17 mouse cellular contexts compared by ENCODE assay signal in genomic region chr4:133381141-133381540, GRCm38 (mm10). TPM values are rescaled to one million over a fixed set of nuclear protein-coding genes. Genes with fewer than 3 reads are reported as not detected.
DNase-seq lines count a peak whose midpoint lies in the region; ATAC-seq and TF ChIP-seq lines count a peak whose summit lies in the region.
"Had no signal": no experiment of that assay in that cellular context is flagged by ENCODE, and none has a peak within 500 bp of the region (broad histone marks: within the 10 kb centered on the region; RNA-seq: fewer than 3 reads in every experiment).

No protein-coding gene starts in this region.

- no peak overlapping the region; the same call in 1 of the 2 replicates for H3K4me2 ChIP-seq in limb, embryonic 12.5 days
- H3K4me2 ChIP-seq in limb, embryonic 15.5 days: no peak overlapping the region
- no peak overlapping the region for H3K4me2 ChIP-seq in midbrain, postnatal 0 days (ENCODE audit: low read depth, low read length, poor library complexity, severe bottlenecking)
- H3K4me2 ChIP-seq: forebrain, embryonic 12.5 days; hindbrain, embryonic 13.5 days; midbrain, embryonic 15.5 days had no signal

- no peak for DNase-seq in limb, embryonic 10.5 days (ENCODE audit: low spot score)
- DNase-seq in ES-CJ7 (ENCODE audit: low read depth, low spot score): peak; percentile 84
- no peak for DNase-seq in lung, adult 2 months
- DNase-seq in midbrain, postnatal 0 days (ENCODE audit: low spot score): no peak
- DNase-seq: cerebellum, adult 18-20 months; kidney, adult 2 months; lung, adult 18-20 months; right cerebral cortex, postnatal 25 days had no signal

- TF ChIP-seq CTCF in lung, adult 2 months (IDR thresholded peaks at IDR 0.05; ENCODE audit: insufficient read depth, low read length): no peak
- no peak for TF ChIP-seq CTCF in midbrain, postnatal 0 days (IDR thresholded peaks at IDR 0.05)

- no peaks in the 10 kb centered on the region for H3K9me3 ChIP-seq in limb, embryonic 12.5 days
- H3K9me3 ChIP-seq in limb, embryonic 10.5 days (replicated peaks): no peaks in the 10 kb centered on the region
- no peaks in the 10 kb centered on the region for H3K9me3 ChIP-seq in limb, embryonic 15.5 days
- no peaks in the 10 kb centered on the region for H3K9me3 ChIP-seq in midbrain, postnatal 0 days (ENCODE audit: low read length)
- H3K9me3 ChIP-seq: forebrain, embryonic 12.5 days; hindbrain, embryonic 13.5 days; midbrain, embryonic 15.5 days had no signal

- no peak for ATAC-seq in limb, embryonic 12.5 days (ENCODE audit: insufficient number of reproducible peaks, insufficient read depth, low FRiP score, low TSS enrichment, low read depth)
- no peak for ATAC-seq in limb, embryonic 15.5 days (ENCODE audit: insufficient number of reproducible peaks, low FRiP score, low TSS enrichment, low read depth)
- ATAC-seq in midbrain, postnatal 0 days (ENCODE audit: low FRiP score): no peak
- ATAC-seq: midbrain, embryonic 15.5 days; Patski had no signal

- TF ChIP-seq POLR2A in lung, adult 2 months (IDR thresholded peaks at IDR 0.05; ENCODE audit: borderline replicate concordance, extremely low read depth, low read depth, low read length): no peak

- WGBS in limb, embryonic 12.5 days: 73% methylated on average over 8 of the region's 8 CpGs
- WGBS in limb, embryonic 10.5 days: 81% methylated on average over 8 of the region's 8 CpGs
- WGBS in limb, embryonic 15.5 days: 53% methylated on average over 8 of the region's 8 CpGs
- 64% methylated on average over 8 of the region's 8 CpGs for WGBS in lung, adult 2 months
- WGBS in midbrain, postnatal 0 days: 75% methylated on average over 8 of the region's 8 CpGs

- no peak overlapping the region for H3K4me3 ChIP-seq in limb, embryonic 12.5 days (replicated peaks)
- H3K4me3 ChIP-seq in limb, embryonic 10.5 days: no peak overlapping the region
- no peak overlapping the region for H3K4me3 ChIP-seq in brown adipose tissue, adult 24 weeks (ENCODE audit: insufficient read depth, low read depth, low read length)
- H3K4me3 ChIP-seq in limb, embryonic 15.5 days: no peak overlapping the region
- H3K4me3 ChIP-seq in lung, adult 2 months (replicated peaks; ENCODE audit: extremely low read depth, low read depth, low read length): no peak overlapping the region
- no peak overlapping the region for H3K4me3 ChIP-seq in midbrain, postnatal 0 days (ENCODE audit: low read depth, low read length)
- H3K4me3 ChIP-seq: forebrain, embryonic 12.5 days; heart, adult 2 months; hindbrain, embryonic 13.5 days; midbrain, embryonic 15.5 days had no signal

- peak overlapping the region; percentile 64 for H3K27ac ChIP-seq in limb, embryonic 12.5 days
- H3K27ac ChIP-seq in limb, embryonic 10.5 days: no peak overlapping the region
- H3K27ac ChIP-seq in brown adipose tissue, adult 24 weeks (replicated peaks; ENCODE audit: low read depth, low read length): 0 out of 2 replicates have a peak overlapping the region, but pooled peaks have one; percentile 11
- 0 out of 2 replicates have a peak overlapping the region, but pooled peaks have one; percentile 3 for H3K27ac ChIP-seq in limb, embryonic 15.5 days
- no peak overlapping the region for H3K27ac ChIP-seq in midbrain, postnatal 0 days (ENCODE audit: low read depth, low read length)
- H3K27ac ChIP-seq: forebrain, embryonic 12.5 days; heart, adult 2 months; hindbrain, embryonic 13.5 days; macrophage; midbrain, embryonic 15.5 days had no signal

- no peak overlapping the region for H3K9ac ChIP-seq in limb, embryonic 12.5 days (replicated peaks)
- H3K9ac ChIP-seq in limb, embryonic 15.5 days: no peak overlapping the region
- no peak overlapping the region for H3K9ac ChIP-seq in midbrain, postnatal 0 days (replicated peaks; ENCODE audit: low read length, poor library complexity, severe bottlenecking)
- H3K9ac ChIP-seq: forebrain, embryonic 12.5 days; hindbrain, embryonic 13.5 days; midbrain, embryonic 15.5 days had no signal

- H3K4me1 ChIP-seq in limb, embryonic 12.5 days (replicated peaks): peaks cover 44% of the 10 kb centered on the region
- H3K4me1 ChIP-seq in limb, embryonic 10.5 days: peaks cover 47% of the 10 kb centered on the region
- peaks cover 16% of the 10 kb centered on the region for H3K4me1 ChIP-seq in brown adipose tissue, adult 24 weeks (ENCODE audit: control insufficient read depth, insufficient read depth, insufficient read length, low read length)
- peaks cover 49% of the 10 kb centered on the region for H3K4me1 ChIP-seq in limb, embryonic 15.5 days
- peaks cover 11% of the 10 kb centered on the region for H3K4me1 ChIP-seq in lung, adult 2 months (ENCODE audit: control insufficient read depth, insufficient read depth, low read length)
- peaks cover 3% of the 10 kb centered on the region; the same call in 1 of the 2 replicates for H3K4me1 ChIP-seq in midbrain, postnatal 0 days (ENCODE audit: insufficient read depth, low read length)

- no peaks in the 10 kb centered on the region for H3K27me3 ChIP-seq in limb, embryonic 12.5 days
- H3K27me3 ChIP-seq in limb, embryonic 10.5 days (ENCODE audit: low read depth, poor library complexity, severe bottlenecking): no peaks in the 10 kb centered on the region
- H3K27me3 ChIP-seq in limb, embryonic 15.5 days: no peaks in the 10 kb centered on the region
- no peaks in the 10 kb centered on the region for H3K27me3 ChIP-seq in midbrain, postnatal 0 days (ENCODE audit: insufficient read depth, low read length)
- H3K27me3 ChIP-seq: forebrain, embryonic 12.5 days; hindbrain, embryonic 13.5 days; midbrain, embryonic 15.5 days; Patski had no signal

- H3K36me3 ChIP-seq in limb, embryonic 12.5 days: peaks cover 15% of the 10 kb centered on the region
- peaks cover 31% of the 10 kb centered on the region for H3K36me3 ChIP-seq in limb, embryonic 10.5 days
- H3K36me3 ChIP-seq in limb, embryonic 15.5 days: peaks cover 5% of the 10 kb centered on the region; the same call in 1 of the 2 replicates
- no peaks in the 10 kb centered on the region for H3K36me3 ChIP-seq in midbrain, postnatal 0 days (ENCODE audit: insufficient read depth, low read length)
- H3K36me3 ChIP-seq: forebrain, embryonic 12.5 days; midbrain, embryonic 15.5 days had no signal

RNA-seq across cellular contexts. Expression of gene Slc9a1, which starts 11.6 kb away (rescaled TPM):
- polyA plus RNA-seq in limb, embryonic 12.5 days (2016; fragmentation: Nextera tagmentation; extraction: Ambion mirVana): 7.3 and 7.8 TPM in 2 replicates
- polyA plus RNA-seq in limb, embryonic 10.5 days (2016; fragmentation: Nextera tagmentation; extraction: Ambion mirVana): 8.7 and 9.0 TPM in 2 replicates
- polyA plus RNA-seq in brown adipose tissue, adult 24 weeks (2012; ENCODE audit: insufficient read depth, insufficient read length, missing spikeins): 8.6 and 10.3 TPM in 2 replicates
- 10.1 and 10.9 TPM in 2 replicates for polyA plus RNA-seq in limb, embryonic 15.5 days (2015; fragmentation: Nextera tagmentation; extraction: Ambion mirVana)
- polyA plus RNA-seq in lung, adult 2 months (2012; rRNA removed): 39.9 and 40.4 TPM in 2 replicates
- 29.5 and 34.9 TPM in 2 replicates for total RNA-seq in midbrain, postnatal 0 days (2014; rRNA removed)
- polyA plus RNA-seq in midbrain, postnatal 0 days (2015; fragmentation: Nextera tagmentation; extraction: Ambion mirVana): 11.8 and 12.8 TPM in 2 replicates

RNA-seq across cellular contexts. Expression of gene Wdtc1, which starts 27.9 kb away (rescaled TPM):
- 12.2 and 17.6 TPM in 2 replicates for polyA plus RNA-seq in limb, embryonic 12.5 days (2016; fragmentation: Nextera tagmentation; extraction: Ambion mirVana)
- 14.3 and 15.5 TPM in 2 replicates for polyA plus RNA-seq in limb, embryonic 10.5 days (2016; fragmentation: Nextera tagmentation; extraction: Ambion mirVana)
- polyA plus RNA-seq in brown adipose tissue, adult 24 weeks (2012; ENCODE audit: insufficient read depth, insufficient read length, missing spikeins): 25.6 TPM in 2 replicates
- polyA plus RNA-seq in limb, embryonic 15.5 days (2015; fragmentation: Nextera tagmentation; extraction: Ambion mirVana): 13.9 TPM in 2 replicates
- 49.1 and 50.3 TPM in 2 replicates for polyA plus RNA-seq in lung, adult 2 months (2012; rRNA removed)
- total RNA-seq in midbrain, postnatal 0 days (2014; rRNA removed): 43.0 and 54.8 TPM in 2 replicates
- 14.4 and 15.6 TPM in 2 replicates for polyA plus RNA-seq in midbrain, postnatal 0 days (2015; fragmentation: Nextera tagmentation; extraction: Ambion mirVana)

Comparison
In these comparisons a context has a peak if more than half of its experiments do, and no peak if none do; other contexts are left out.
1. H3K27ac ChIP-seq: peak in limb, embryonic 12.5 days (single experiment), brown adipose tissue, adult 24 weeks (single experiment) and limb, embryonic 15.5 days (single experiment); none in limb, embryonic 10.5 days (single experiment) and midbrain, postnatal 0 days (single experiment).